Mouse (Mus musculus): Measurements from ENCODE around the gene Prss16. TPM values are rescaled to one million over a fixed set of nuclear protein-coding genes. Genes with fewer than 3 reads are reported as not detected.
A peak's percentile ranks its signal among the peaks of the same experiment; 100 is the strongest.

Gene Prss16
- polyA plus RNA-seq, 2 experiments = 0.23 to 0.39 TPM

GRCm38 (mm10) chr13:22049737-22050440 is 40.3 kb upstream of the Prss16 start:
- peak overlapping the region; percentile 56 to 79 for H3K4me3 ChIP-seq (ENCODE audit: insufficient read depth in 1 of 2, low read depth in 2 of 2, low read length in 2 of 2)

GRCm38 (mm10) chr13:22049041-22049440 is 39.5 kb upstream of the Prss16 start:
- WGBS (ENCODE audit: insufficient replicate concordance) = 76% methylated on average over 2 of the region's 2 CpGs
- Histone ChIP-seq H3K4me3 (ENCODE audit: insufficient read depth in 1 of 2, low read depth in 2 of 2, low read length in 2 of 2) (no peak overlapping the region), H3K36me3 (replicated peaks; ENCODE audit: control insufficient read depth, insufficient read depth, low read depth) (no peaks in the 10 kb centered on the region), H3K4me1 (replicated peaks; ENCODE audit: control insufficient read depth in 2 of 2, insufficient read depth in 2 of 2, low read length in 1 of 2) (peaks cover 11 to 28% of the 10 kb centered on the region in 2 experiments), H3K9me3 (ENCODE audit: control insufficient read depth, low read length) (no peaks in the 10 kb centered on the region), H3K9ac (replicated peaks) (no peak overlapping the region), H3K27ac (no peak overlapping the region), H3K27me3 (ENCODE audit: control insufficient read depth, insufficient read depth, low read length) (no peaks in the 10 kb centered on the region), H3K4me2 (ENCODE audit: low read depth) (peak overlapping the region; percentile 7; the same call in 1 of the 2 replicates)
- ATAC-seq (ENCODE audit: insufficient read depth) (no peak), DNase-seq (ENCODE audit: low read depth in 3 of 3, low spot score in 3 of 3) (no peak)
- TF ChIP-seq CTCF (IDR thresholded peaks at IDR 0.05; ENCODE audit: low read depth) (no peak), EP300 (IDR thresholded peaks at IDR 0.05; ENCODE audit: low read depth) (no peak)

More at GRCm38 (mm10) chr13:22049737-22050440, 40.3 kb upstream of the Prss16 start:
- DNase-seq (ENCODE audit: low read depth in 3 of 3, low spot score in 3 of 3) (peak in 1 of 3 experiments; percentile 45), ATAC-seq (ENCODE audit: insufficient read depth) (no peak)
- TF ChIP-seq EP300 (IDR thresholded peaks at IDR 0.05; ENCODE audit: low read depth) = no peak
- TF ChIP-seq CTCF (IDR thresholded peaks at IDR 0.05; ENCODE audit: low read depth) = no peak
- H3K4me2 ChIP-seq (ENCODE audit: low read depth) = peak overlapping the region; percentile 84
- no peaks in the 10 kb centered on the region for H3K27me3 ChIP-seq (ENCODE audit: control insufficient read depth, insufficient read depth, low read length)
- H3K27ac ChIP-seq = peak overlapping the region; percentile 19
- peak overlapping the region; percentile 69 for H3K9ac ChIP-seq (replicated peaks)
- H3K36me3 ChIP-seq (replicated peaks; ENCODE audit: control insufficient read depth, insufficient read depth, low read depth) = no peaks in the 10 kb centered on the region
- H3K9me3 ChIP-seq (ENCODE audit: control insufficient read depth, low read length) = no peaks in the 10 kb centered on the region
- peaks cover 5 to 24% of the 10 kb centered on the region in 2 experiments; a peak in 3 of 4 replicates for H3K4me1 ChIP-seq (replicated peaks; ENCODE audit: control insufficient read depth in 2 of 2, insufficient read depth in 2 of 2, low read length in 1 of 2)
- WGBS (ENCODE audit: insufficient replicate concordance) = under 1% methylated on average over 14 of the region's 14 CpGs

GRCm38 (mm10) chr13:22045311-22045710 is 35.8 kb upstream of the Prss16 start:
- ATAC-seq (ENCODE audit: insufficient read depth) = no peak
- Histone ChIP-seq H3K27me3 (ENCODE audit: control insufficient read depth, insufficient read depth, low read length) (no peaks in the 10 kb centered on the region), H3K9ac (replicated peaks) (peak overlapping the region; percentile 81), H3K27ac (peak overlapping the region; percentile 97), H3K36me3 (replicated peaks; ENCODE audit: control insufficient read depth, insufficient read depth, low read depth) (no peaks in the 10 kb centered on the region), H3K4me1 (replicated peaks; ENCODE audit: control insufficient read depth in 2 of 2, insufficient read depth in 2 of 2, low read length in 1 of 2) (peaks cover 11 to 34% of the 10 kb centered on the region in 2 experiments), H3K4me2 (ENCODE audit: low read depth) (peak overlapping the region; percentile 80), H3K9me3 (ENCODE audit: control insufficient read depth, low read length) (no peaks in the 10 kb centered on the region), H3K4me3 (ENCODE audit: insufficient read depth in 1 of 2, low read depth in 2 of 2, low read length in 2 of 2) (no peak overlapping the region)
- TF ChIP-seq CTCF (IDR thresholded peaks at IDR 0.05; ENCODE audit: low read depth) = no peak
- no peak for TF ChIP-seq EP300 (IDR thresholded peaks at IDR 0.05; ENCODE audit: low read depth)
- no peak for DNase-seq (ENCODE audit: low read depth in 3 of 3, low spot score in 3 of 3)
- 22% methylated on average over 2 of the region's 2 CpGs for WGBS (ENCODE audit: insufficient replicate concordance)

GRCm38 (mm10) chr13:22044432-22045155 is 35.1 kb upstream of the Prss16 start:
- H3K9me3 ChIP-seq (ENCODE audit: control insufficient read depth, low read length) = no peaks in the 10 kb centered on the region
- H3K36me3 ChIP-seq (replicated peaks; ENCODE audit: control insufficient read depth, insufficient read depth, low read depth) = no peaks in the 10 kb centered on the region
- DNase-seq (ENCODE audit: low read depth in 3 of 3, low spot score in 3 of 3) (no peak), ATAC-seq (ENCODE audit: insufficient read depth) (no peak)
- peak overlapping the region; percentile 43 to 57 for H3K4me3 ChIP-seq (ENCODE audit: insufficient read depth in 1 of 2, low read depth in 2 of 2, low read length in 2 of 2)
- WGBS (ENCODE audit: insufficient replicate concordance) = 82% methylated on average over 6 of the region's 6 CpGs
- peak overlapping the region; percentile 81 for H3K9ac ChIP-seq (replicated peaks)
- no peak for TF ChIP-seq CTCF (IDR thresholded peaks at IDR 0.05; ENCODE audit: low read depth)
- no peak for TF ChIP-seq EP300 (IDR thresholded peaks at IDR 0.05; ENCODE audit: low read depth)
- H3K4me2 ChIP-seq (ENCODE audit: low read depth) = peak overlapping the region; percentile 80
- H3K27me3 ChIP-seq (ENCODE audit: control insufficient read depth, insufficient read depth, low read length) = no peaks in the 10 kb centered on the region
- H3K27ac ChIP-seq = peak overlapping the region; percentile 97
- peaks cover 15 to 32% of the 10 kb centered on the region in 2 experiments for H3K4me1 ChIP-seq (replicated peaks; ENCODE audit: control insufficient read depth in 2 of 2, insufficient read depth in 2 of 2, low read length in 1 of 2)
